Mouse (Mus musculus) WW6 (cell line): Measurements from ENCODE around the gene Ms4a3.

Source experiments
- DNase-seq: peaks from one replicate; pipeline ENCODE4 v3.0.0-alpha.2; 2013; ENCODE audit warnings: low read depth, low spot score

Ms4a3 gene

DNA sequence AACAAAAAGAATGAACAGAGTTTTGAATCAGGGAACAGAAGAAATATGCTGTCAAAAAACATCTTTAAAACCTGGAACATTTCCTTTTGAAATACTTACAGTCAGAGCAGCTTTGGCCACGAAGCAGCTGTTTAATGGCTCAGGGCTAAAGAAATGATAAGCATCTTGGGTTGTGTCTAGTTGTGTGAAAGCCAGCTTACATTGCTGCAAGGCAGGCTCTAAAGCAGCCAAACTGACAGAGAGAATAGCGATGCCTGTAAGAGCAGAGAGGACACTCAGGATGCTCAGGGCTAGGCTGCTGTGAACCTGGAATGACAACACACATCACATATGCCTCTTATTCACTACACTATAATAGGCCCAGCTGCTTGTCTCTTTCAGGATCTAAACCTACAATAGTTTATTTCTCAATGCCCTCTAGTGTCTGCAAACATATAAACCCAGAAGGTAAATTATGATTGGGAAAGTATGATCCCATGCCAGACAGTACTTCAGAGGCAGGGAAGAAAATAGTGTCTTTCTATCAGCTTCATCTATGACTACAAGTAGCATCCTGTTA lies 50.7 kb downstream of the Ms4a3 start:
- DNase-seq = no peak

DNA sequence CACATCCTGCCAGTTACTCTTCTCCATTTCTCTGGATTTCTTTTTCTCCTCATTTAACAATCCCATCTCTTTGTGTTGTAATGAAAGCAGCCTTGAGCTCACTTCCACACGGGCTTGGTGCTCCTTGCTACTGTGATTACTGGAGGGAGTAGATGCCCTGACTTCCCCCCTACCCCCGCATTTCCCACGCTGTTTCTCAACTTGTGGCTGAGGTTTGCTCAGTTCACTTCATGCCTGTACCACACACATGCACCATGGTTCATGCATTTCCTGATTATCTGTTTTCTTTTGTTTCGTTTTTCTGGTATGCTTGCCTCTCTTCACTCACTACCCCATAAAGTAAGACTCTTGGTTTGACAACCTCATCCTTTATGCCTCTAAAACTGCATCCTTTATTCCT lies 51.4 kb downstream of the Ms4a3 start:
- DNase-seq = no peak
